Mouse (Mus musculus): Measurements from ENCODE around the gene Eif2b3. TPM values are rescaled to one million over a fixed set of nuclear protein-coding genes. Genes with fewer than 3 reads are reported as not detected.
A peak's percentile ranks its signal among the peaks of the same experiment; 100 is the strongest.

Eif2b3 gene
- polyA plus RNA-seq, 1 experiment from 2014 or later: 53.0 TPM

DNA sequence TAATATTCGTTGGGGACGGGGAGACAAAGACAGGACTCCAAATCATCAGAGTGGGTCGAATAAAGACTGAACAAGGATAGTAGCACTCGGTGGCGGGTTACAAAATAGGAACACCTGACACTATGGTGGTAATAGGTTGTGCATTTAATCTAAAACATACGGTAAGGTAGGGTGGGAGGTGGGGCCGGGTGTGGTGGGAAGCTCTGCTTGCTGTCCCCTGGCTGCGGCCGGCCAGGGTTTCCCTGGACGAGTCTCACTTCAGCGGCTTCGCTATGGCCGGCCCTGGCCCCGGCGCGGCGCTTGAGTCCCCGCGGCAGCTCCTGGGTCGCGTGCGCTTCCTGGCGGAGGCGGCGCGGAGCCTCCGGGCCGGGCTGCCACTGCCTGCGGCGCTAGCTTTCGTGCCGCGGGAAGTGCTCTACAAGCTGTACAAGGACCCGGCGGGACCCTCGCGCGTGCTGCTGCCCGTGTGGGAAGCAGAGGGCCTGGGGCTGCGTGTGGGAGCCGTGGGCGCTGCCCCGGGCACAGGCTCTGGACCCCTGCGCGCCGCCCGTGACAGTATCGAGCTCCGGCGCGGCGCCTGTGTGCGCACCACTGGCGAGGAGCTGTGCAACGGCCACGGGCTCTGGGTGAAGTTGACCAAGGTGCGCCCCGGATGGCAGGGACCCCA, 23.9 kb upstream of the Eif2b3 start, which contains the start of gene Hectd3:
Gene Hectd3 (plus strand): TSS at position 187 of the 667 bp plus-strand sequence.
- Histone ChIP-seq H3K27ac (ENCODE audit: low read depth, low read length) (peak within 1 kb of the TSS; percentile 83), H3K36me3 (ENCODE audit: control insufficient read depth, insufficient read depth, low read length) (no peaks in the 10 kb centered on the region), H3K4me2 (replicated peaks; ENCODE audit: low read depth, low read length) (peak within 1 kb of the TSS; percentile 97), H3K9ac (ENCODE audit: low read depth, low read length) (peak within 1 kb of the TSS; percentile 79), H3K4me1 (replicated peaks; ENCODE audit: control insufficient read depth, insufficient read depth, low read length) (0 out of 2 replicates have a peak, but pooled peaks cover 2% of the 10 kb centered on the region), H3K27me3 (ENCODE audit: control insufficient read depth, insufficient read depth, low read length) (no peaks in the 10 kb centered on the region), H3K4me3 (ENCODE audit: low read depth, low read length) (peak within 1 kb of the TSS; percentile 94), H3K9me3 (ENCODE audit: control insufficient read depth, low read length) (no peaks in the 10 kb centered on the region)
- peak; percentile 77 for DNase-seq (ENCODE audit: low spot score)
- ATAC-seq (ENCODE audit: low FRiP score): peak; percentile 70
- under 1% methylated on average over 57 of the region's 58 CpGs for WGBS

DNA sequence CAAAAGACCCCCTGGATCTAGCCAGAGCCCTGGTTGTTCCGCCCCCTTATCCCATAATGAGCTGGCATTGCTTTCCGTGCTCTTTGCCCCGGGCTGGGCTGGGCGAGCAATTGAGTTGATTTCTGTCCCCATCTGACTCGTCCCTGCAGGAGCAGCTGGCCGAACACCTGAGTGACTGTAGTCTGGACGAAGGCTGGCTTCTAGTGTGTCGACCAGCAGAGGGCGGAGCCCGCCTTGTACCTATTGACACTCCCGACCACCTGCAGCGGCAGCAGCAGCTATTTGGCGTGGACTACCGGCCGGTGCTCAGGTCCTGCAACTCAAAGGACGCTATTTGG, 23.4 kb upstream of the Eif2b3 start:
- peak overlapping the region; percentile 97 for H3K4me2 ChIP-seq (replicated peaks; ENCODE audit: low read depth, low read length)
- H3K9me3 ChIP-seq (ENCODE audit: control insufficient read depth, low read length): no peaks in the 10 kb centered on the region
- H3K27ac ChIP-seq (ENCODE audit: low read depth, low read length): peak overlapping the region; percentile 83; the same call in 1 of the 2 replicates
- H3K9ac ChIP-seq (ENCODE audit: low read depth, low read length): peak overlapping the region; percentile 79
- DNase-seq (ENCODE audit: low spot score) (peak; percentile 62), ATAC-seq (ENCODE audit: low FRiP score) (no peak; the same call in 1 of the 2 replicates)
- H3K4me3 ChIP-seq (ENCODE audit: low read depth, low read length): peak overlapping the region; percentile 94
- no peaks in the 10 kb centered on the region for H3K27me3 ChIP-seq (ENCODE audit: control insufficient read depth, insufficient read depth, low read length)
- no peaks in the 10 kb centered on the region for H3K36me3 ChIP-seq (ENCODE audit: control insufficient read depth, insufficient read depth, low read length)
- 0 out of 2 replicates have a peak, but pooled peaks cover 2% of the 10 kb centered on the region for H3K4me1 ChIP-seq (replicated peaks; ENCODE audit: control insufficient read depth, insufficient read depth, low read length)
- WGBS: 2% methylated on average over 16 of the region's 16 CpGs

DNA sequence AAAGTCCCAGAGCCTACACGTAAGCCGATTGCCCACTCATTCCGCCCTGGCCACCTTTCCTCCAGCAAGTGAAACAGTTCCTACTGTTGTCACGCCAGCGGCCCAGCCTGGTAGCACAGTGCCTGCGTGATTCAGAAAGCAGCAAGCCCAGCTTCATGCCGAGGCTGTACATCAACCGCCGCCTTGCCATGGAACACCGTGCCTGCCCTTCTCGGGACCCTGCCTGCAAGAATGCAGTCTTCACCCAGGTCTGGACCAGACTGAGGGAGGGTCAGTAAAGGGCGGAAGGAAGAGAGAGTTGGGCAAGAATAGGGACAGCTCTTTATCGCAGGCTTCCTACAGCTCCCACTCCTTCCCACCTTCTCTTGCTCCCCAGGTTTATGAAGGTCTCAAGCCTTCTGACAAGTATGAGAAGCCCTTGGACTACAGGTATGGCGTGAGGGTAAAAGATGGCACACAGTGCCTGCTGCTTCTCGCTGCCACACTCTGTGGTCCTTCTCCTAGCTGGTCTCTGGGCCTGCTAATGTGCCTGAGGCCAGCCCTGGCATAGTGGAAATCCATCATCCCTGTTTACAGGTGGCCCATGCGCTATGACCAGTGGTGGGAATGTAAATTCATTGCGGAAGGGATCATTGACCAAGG, 19.6 kb upstream of the Eif2b3 start:
- Histone ChIP-seq H3K9me3 (ENCODE audit: control insufficient read depth, low read length) (no peaks in the 10 kb centered on the region), H3K36me3 (ENCODE audit: control insufficient read depth, insufficient read depth, low read length) (no peaks in the 10 kb centered on the region), H3K4me2 (replicated peaks; ENCODE audit: low read depth, low read length) (no peak overlapping the region), H3K27ac (ENCODE audit: low read depth, low read length) (no peak overlapping the region), H3K27me3 (ENCODE audit: control insufficient read depth, insufficient read depth, low read length) (no peaks in the 10 kb centered on the region), H3K9ac (ENCODE audit: low read depth, low read length) (no peak overlapping the region), H3K4me3 (ENCODE audit: low read depth, low read length) (no peak overlapping the region), H3K4me1 (replicated peaks; ENCODE audit: control insufficient read depth, insufficient read depth, low read length) (0 out of 2 replicates have a peak, but pooled peaks cover 2% of the 10 kb centered on the region)
- DNase-seq (ENCODE audit: low spot score): no peak
- ATAC-seq (ENCODE audit: low FRiP score): no peak
- 90% methylated on average over 17 of the region's 17 CpGs for WGBS

DNA sequence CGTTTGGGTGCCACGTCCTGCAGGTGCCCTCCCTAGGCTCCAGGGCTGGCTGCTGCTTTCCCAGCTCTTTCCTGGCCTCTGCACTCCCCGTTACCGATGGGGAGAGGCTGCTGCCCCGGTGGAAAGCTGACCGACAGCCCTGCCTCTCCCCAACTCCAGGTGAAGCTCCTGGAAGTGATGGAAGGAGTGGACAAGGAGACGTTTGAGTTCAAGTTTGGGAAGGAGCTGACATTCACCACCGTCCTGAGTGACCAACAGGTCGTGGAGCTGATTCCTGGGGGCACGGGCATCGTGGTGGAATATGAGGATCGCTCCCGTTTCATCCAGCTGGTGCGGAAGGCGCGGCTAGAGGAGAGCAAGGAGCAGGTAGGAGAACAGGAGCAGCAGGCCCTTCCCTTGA, 17.2 kb upstream of the Eif2b3 start:
- Histone ChIP-seq H3K27ac (ENCODE audit: low read depth, low read length) (no peak overlapping the region), H3K4me3 (ENCODE audit: low read depth, low read length) (no peak overlapping the region), H3K4me1 (replicated peaks; ENCODE audit: control insufficient read depth, insufficient read depth, low read length) (no peaks in the 10 kb centered on the region), H3K27me3 (ENCODE audit: control insufficient read depth, insufficient read depth, low read length) (no peaks in the 10 kb centered on the region), H3K4me2 (replicated peaks; ENCODE audit: low read depth, low read length) (no peak overlapping the region), H3K9ac (ENCODE audit: low read depth, low read length) (no peak overlapping the region), H3K36me3 (ENCODE audit: control insufficient read depth, insufficient read depth, low read length) (no peaks in the 10 kb centered on the region), H3K9me3 (ENCODE audit: control insufficient read depth, low read length) (no peaks in the 10 kb centered on the region)
- ATAC-seq (ENCODE audit: low FRiP score) (no peak), DNase-seq (ENCODE audit: low spot score) (no peak)
- 92% methylated on average over 16 of the region's 16 CpGs for WGBS

DNA sequence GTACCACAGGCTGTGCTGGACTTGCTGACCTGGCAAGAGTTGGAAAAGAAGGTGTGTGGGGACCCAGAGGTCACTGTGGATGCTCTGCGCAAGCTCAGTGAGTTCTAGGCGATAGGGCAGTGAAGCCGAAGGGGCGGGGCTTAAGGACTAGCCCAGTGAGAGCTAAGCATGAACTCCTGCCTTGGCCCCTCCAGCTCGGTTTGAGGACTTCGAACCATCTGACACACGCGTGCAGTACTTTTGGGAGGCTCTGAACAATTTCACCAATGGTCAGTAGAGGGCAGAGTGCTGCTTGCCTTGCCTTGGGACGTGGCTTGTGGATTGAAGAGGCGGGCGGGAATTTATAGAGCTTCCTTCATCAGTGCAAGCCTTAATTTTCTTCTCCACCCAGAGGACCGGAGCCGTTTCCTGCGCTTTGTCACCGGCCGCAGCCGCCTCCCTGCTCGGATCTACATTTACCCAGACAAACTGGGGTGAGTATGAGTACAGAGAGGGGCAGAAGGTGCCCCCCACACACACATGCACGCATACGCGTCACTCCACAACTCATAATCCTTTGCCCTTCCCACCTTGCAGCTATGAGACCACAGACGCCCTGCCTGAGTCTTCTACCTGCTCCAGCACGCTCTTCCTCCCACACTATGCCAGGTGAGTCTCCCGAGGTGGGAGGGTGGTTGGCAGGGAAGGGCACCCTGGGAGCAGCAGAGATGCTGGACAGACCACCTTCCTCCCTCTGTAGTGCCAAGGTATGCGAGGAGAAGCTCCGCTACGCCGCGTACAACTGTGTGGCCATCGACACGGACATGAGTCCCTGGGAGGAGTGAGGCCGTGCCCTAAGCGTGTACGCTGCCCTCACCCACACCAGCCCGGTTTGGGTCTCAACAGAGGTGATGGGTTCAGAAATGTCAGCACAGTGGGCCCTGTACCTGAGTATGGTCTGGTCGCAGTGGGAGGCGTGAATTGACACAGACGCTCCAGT, 16.4 kb upstream of the Eif2b3 start:
- DNase-seq (ENCODE audit: low spot score) (peak; percentile 82), ATAC-seq (ENCODE audit: low FRiP score) (0 out of 2 replicates have a peak, but pooled peaks have one; percentile 25)
- Histone ChIP-seq H3K27ac (ENCODE audit: low read depth, low read length) (no peak overlapping the region), H3K4me2 (replicated peaks; ENCODE audit: low read depth, low read length) (no peak overlapping the region), H3K9ac (ENCODE audit: low read depth, low read length) (no peak overlapping the region), H3K4me3 (ENCODE audit: low read depth, low read length) (no peak overlapping the region), H3K36me3 (ENCODE audit: control insufficient read depth, insufficient read depth, low read length) (no peaks in the 10 kb centered on the region), H3K4me1 (replicated peaks; ENCODE audit: control insufficient read depth, insufficient read depth, low read length) (no peaks in the 10 kb centered on the region), H3K27me3 (ENCODE audit: control insufficient read depth, insufficient read depth, low read length) (no peaks in the 10 kb centered on the region), H3K9me3 (ENCODE audit: control insufficient read depth, low read length) (no peaks in the 10 kb centered on the region)
- 57% methylated on average over 38 of the region's 38 CpGs for WGBS

DNA sequence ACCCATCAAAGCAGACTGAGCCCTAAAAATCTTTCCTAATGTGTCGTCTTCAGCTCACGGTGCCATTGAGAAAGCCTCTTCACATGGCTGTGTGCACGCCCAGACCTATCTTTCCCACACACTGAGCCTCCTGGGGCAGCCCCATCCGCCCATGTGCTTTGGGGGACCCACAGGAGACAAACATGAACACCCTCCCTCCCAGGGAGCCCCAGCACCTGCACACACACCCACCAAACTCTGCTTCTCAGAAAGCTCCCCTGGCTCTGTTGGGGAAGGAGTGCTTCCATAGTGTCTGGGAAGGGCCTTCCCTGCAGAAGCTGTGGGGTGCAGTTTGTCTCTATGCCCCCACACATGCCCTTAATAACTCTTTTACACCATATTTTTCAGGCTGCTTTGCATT, 14.6 kb upstream of the Eif2b3 start:
- Histone ChIP-seq H3K27ac (ENCODE audit: low read depth, low read length) (no peak overlapping the region), H3K36me3 (ENCODE audit: control insufficient read depth, insufficient read depth, low read length) (no peaks in the 10 kb centered on the region), H3K4me1 (replicated peaks; ENCODE audit: control insufficient read depth, insufficient read depth, low read length) (no peaks in the 10 kb centered on the region), H3K9me3 (ENCODE audit: control insufficient read depth, low read length) (no peaks in the 10 kb centered on the region), H3K27me3 (ENCODE audit: control insufficient read depth, insufficient read depth, low read length) (no peaks in the 10 kb centered on the region), H3K9ac (ENCODE audit: low read depth, low read length) (no peak overlapping the region), H3K4me3 (ENCODE audit: low read depth, low read length) (no peak overlapping the region), H3K4me2 (replicated peaks; ENCODE audit: low read depth, low read length) (no peak overlapping the region)
- no peak for DNase-seq (ENCODE audit: low spot score)
- WGBS: 79% methylated on average over 4 of the region's 4 CpGs
- ATAC-seq (ENCODE audit: low FRiP score): no peak

DNA sequence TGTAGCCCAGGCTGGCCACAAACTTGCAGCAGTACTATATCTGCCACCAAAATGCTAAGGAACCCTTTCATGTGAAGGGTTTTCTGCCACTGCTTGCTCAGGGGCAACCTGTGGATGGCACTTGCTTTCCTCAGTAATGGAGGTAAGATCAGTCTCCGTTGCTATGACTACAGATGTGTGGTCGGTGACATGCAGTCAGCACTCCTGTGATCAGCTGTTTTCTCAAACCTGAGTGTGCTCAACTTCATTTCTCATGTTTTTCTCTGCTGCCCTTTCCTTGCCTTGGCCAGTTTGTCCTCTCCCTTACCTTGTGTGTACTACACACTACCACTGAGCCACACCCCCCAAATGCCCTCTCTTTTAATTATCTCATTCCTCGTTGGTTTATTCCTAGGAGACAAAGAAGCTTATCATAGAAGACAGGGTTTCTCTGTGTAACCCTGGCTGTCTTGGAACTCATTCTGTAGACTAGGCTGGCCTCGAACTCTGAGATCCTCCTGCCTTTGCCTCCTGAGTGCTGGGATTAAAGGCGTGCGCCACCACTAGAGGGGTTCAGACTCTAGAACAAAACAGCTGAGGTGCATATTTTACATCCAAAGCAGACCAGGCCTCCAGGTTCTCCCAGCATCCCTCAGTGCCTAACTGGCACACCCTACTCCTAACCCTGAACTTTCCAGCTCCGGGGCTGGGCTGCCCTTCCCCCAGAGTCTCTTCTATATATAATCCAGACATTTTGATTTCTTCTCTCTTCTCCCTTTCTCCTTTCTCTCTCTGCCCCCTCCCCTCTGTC, 13.4 kb upstream of the Eif2b3 start:
- Histone ChIP-seq H3K9me3 (ENCODE audit: control insufficient read depth, low read length) (no peaks in the 10 kb centered on the region), H3K4me3 (ENCODE audit: low read depth, low read length) (no peak overlapping the region), H3K4me2 (replicated peaks; ENCODE audit: low read depth, low read length) (no peak overlapping the region), H3K27ac (ENCODE audit: low read depth, low read length) (no peak overlapping the region), H3K36me3 (ENCODE audit: control insufficient read depth, insufficient read depth, low read length) (no peaks in the 10 kb centered on the region), H3K4me1 (replicated peaks; ENCODE audit: control insufficient read depth, insufficient read depth, low read length) (no peaks in the 10 kb centered on the region), H3K27me3 (ENCODE audit: control insufficient read depth, insufficient read depth, low read length) (no peaks in the 10 kb centered on the region), H3K9ac (ENCODE audit: low read depth, low read length) (no peak overlapping the region)
- ATAC-seq (ENCODE audit: low FRiP score): no peak
- 76% methylated on average over 7 of the region's 7 CpGs for WGBS
- DNase-seq (ENCODE audit: low spot score): no peak

DNA sequence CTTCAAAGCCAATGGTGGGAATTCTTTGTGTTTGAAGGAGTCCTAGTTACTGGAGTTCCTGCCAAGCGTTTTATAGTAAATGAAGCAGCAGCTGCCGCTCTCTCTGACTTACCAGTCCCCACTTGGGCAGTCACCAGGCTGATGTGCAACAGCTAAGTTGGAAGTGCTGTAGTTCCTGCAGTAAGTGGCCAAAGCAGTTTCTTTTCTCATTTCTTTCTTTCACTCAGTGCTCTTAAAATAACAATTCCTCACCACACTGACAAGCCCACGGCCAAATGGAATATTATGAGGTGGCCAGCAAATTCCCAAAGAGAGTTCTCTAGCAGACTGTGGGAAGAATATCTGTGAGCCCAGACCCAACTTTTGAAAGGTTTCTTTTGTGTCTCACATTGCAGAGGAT, 12.1 kb upstream of the Eif2b3 start:
- Histone ChIP-seq H3K9me3 (ENCODE audit: control insufficient read depth, low read length) (no peaks in the 10 kb centered on the region), H3K36me3 (ENCODE audit: control insufficient read depth, insufficient read depth, low read length) (no peaks in the 10 kb centered on the region), H3K27me3 (ENCODE audit: control insufficient read depth, insufficient read depth, low read length) (no peaks in the 10 kb centered on the region), H3K4me3 (ENCODE audit: low read depth, low read length) (no peak overlapping the region), H3K27ac (ENCODE audit: low read depth, low read length) (no peak overlapping the region), H3K9ac (ENCODE audit: low read depth, low read length) (no peak overlapping the region), H3K4me1 (replicated peaks; ENCODE audit: control insufficient read depth, insufficient read depth, low read length) (no peaks in the 10 kb centered on the region), H3K4me2 (replicated peaks; ENCODE audit: low read depth, low read length) (no peak overlapping the region)
- ATAC-seq (ENCODE audit: low FRiP score) (no peak), DNase-seq (ENCODE audit: low spot score) (no peak)
- WGBS: 84% methylated on average over 3 of the region's 3 CpGs
